Mouse (Mus musculus) left cerebral cortex, adult 9 months (tissue): Measurements from ENCODE around the gene Apba2.

Source experiments
- DNase-seq, 2 experiments: peaks; one replicate each; pipeline ENCODE4 v3.0.0; 2022; ENCODE audit warnings: low spot score in 2 of 2

Gene Apba2

DNA sequence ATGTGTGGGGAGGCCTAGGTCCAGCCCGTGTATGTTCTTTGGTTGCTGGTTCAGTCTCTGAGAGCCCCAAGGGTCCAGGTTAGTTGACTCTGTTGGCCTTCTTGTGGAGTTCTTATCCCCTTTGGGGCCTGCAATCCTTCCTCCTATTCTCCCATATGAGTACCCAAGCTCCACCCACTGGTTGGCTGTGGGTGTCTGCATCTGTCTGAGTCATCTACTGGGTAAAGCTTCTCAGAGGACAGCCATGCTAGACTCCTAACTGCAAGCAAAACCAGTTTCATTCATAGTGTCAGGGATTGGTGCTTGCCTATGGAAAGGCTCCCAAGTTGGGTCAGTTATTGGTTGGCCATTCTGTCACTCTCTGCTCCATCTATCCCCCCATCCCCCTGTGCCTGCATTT lies 29.8 kb downstream of the Apba2 start:
- no peak for DNase-seq

GRCm38 (mm10) chr7:64533374-64533773 lies 31.9 kb downstream of the Apba2 start:
- no peak for DNase-seq

DNA sequence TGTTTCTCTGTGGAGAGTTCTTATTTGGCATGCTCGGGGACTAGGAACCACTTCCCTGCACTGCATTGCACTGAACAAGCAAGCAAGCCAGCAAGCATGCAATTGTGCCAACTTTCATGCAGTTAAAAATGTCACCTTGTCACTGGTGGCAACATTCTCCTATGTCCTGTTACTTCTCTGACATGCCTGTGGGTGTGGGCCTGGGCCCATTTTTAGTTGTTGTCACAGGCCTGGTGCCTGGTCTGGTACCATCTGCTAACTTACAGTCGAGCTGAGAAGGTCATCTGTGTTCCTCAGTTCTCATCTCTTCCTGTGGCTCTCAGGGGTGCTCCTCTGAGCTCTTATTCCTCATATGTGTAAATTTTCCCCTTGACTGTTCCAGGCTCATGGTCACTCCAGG lies 33.8 kb downstream of the Apba2 start:
- no peak for DNase-seq

- no peak for DNase-seq
Measured at GRCm38 (mm10) chr7:64539450-64540148, 38.1 kb downstream of the Apba2 start.

GRCm38 (mm10) chr7:64546801-64547200 lies 45.3 kb downstream of the Apba2 start:
- DNase-seq = peak in 1 of 2 experiments; percentile 48

- no peak for DNase-seq
Measured at GRCm38 (mm10) chr7:64550856-64551255, 49.4 kb downstream of the Apba2 start.

- DNase-seq = no peak
Measured at GRCm38 (mm10) chr7:64552523-64553190, 51.2 kb downstream of the Apba2 start.

GRCm38 (mm10) chr7:64561711-64562498 lies 60.4 kb downstream of the Apba2 start:
- peak in 1 of 2 experiments; percentile 69 for DNase-seq

DNA sequence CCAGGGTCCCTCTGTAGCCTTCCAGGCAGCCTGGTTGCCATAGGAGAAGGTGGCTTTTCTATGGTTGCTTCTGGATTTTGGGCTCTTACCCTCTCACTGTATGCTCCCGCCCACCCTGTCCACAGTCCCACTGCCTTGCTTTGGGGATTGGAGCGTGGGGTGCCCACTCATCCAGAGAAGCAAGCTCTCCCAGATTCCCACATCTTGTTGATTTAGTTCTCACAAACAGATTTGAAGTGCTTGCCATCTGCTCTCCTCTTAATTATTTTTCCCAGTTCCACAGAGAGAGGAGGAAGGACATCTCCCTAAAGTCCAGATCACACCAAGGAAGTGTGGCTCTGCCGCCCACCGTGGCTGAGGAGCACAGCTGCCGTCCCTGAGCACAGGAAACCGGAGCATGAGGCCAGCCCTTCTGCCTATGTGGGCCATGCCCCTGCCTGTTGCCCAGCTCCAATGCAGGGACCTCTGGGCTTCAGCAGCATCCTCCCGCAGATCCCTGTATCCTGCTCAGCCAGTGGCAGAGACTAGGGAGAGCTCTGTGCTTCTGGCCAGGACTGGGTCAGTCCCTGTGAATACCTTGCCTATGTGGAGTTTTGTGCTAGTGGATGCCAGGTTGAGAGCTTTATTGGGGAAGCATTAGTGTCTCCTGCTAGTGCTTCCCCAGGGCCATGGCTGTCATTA lies 63.5 kb downstream of the Apba2 start:
- peak in 1 of 2 experiments; percentile 79 for DNase-seq

GRCm38 (mm10) chr7:64566371-64567243 lies 65.1 kb downstream of the Apba2 start:
- DNase-seq = peak in 1 of 2 experiments; percentile 66

- no peak for DNase-seq
Measured at GRCm38 (mm10) chr7:64568722-64569121, 67.2 kb downstream of the Apba2 start.

DNA sequence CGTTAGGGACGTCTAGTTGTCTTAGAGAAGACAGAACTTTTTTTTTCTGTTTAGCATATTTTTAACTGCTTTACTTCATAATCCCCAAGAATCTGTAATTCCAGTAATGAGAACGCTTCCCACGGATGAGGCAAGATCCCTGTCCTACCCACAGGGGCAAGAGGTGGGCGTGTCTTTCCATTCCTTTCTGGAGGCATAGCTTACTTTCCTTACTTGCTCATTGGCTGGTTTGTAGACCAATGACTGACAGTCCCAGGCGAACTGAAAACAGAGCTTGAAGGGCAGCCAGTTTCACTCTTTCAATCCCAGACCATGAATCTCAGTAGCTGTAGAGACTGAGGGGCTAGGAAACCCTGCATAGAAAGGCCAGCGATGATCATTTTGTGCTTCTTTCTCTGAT lies 68.2 kb downstream of the Apba2 start:
- no peak for DNase-seq

DNA sequence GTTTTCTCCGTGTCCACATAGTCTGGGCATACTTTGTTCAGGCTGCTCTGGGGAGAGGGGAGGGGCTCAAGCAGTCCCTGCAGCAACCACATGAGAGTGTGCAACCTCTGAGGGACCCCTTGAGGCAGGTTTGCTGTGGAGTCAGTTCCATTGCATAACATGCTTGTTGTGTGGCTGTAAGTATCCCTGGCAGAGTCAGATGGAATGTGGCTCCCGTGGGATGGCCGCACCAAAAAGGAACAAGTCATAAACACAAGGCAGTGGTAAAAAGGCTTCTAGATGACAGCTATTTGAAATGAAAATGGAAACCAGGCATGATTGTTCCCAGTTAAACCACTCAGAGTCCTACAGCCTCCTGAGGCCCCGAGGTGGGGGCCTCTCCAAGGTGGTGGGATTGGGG lies 69.4 kb downstream of the Apba2 start:
- DNase-seq = no peak

DNA sequence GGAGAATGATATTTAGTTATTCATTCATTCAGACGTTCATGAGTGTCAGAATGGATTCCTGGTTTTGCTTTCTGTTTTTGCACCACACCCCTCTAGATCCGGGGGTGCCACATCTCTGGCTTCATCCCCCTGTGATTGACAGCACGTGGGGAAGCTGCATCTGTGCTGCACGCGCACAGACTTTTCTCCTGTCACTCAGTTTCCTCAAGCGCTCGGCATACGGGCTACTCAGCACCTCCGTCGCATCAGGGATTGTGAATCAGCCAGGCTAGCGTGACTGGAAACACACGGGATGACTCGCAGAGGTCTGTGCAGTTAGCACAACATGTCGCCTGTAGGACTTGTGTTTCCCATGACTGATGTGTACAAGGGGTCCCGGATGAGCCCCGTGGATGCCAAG lies 72.6 kb downstream of the Apba2 start:
- no peak for DNase-seq

DNA sequence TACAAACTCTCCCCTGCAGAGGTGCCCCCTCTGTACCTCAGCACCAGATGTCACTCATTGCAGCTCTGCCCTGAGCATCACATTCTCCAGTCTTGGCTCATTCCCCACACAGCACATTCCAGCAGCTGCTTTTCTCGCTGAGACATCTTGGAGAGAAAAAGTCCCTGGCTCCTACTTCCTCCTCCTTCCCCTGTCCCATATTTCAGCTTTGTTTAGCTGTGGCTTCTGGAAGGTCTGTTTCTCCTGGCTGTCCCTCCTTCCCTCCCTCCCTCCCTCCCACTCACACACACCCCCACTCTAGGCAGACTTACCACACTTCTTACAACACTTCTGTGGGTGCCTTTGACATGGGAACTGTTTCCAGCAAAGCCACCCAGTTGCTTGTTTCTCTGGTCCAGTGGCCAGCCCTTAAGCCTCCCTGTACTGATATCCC lies 75.0 kb downstream of the Apba2 start:
- DNase-seq = peak in 1 of 2 experiments; percentile 70

DNA sequence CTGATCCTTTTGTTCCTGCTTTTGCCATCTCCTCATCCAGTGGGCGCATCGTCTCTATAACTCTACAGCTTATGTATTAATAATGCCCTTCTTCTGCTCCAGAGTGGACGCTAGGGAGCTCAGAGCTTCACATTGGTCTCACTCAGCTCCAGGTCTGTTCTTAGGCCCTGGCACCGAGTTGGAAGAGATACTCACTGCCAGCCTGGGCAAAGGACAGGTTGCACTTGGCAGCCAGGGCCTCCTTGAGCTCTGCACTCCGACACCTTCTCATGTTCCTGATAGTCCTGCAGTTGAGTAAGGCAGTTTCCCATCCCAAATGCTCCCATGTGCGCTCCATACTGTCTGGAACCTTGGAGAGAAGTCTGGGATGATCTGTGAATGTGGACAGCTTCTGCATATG lies 76.7 kb downstream of the Apba2 start:
- DNase-seq = no peak

DNA sequence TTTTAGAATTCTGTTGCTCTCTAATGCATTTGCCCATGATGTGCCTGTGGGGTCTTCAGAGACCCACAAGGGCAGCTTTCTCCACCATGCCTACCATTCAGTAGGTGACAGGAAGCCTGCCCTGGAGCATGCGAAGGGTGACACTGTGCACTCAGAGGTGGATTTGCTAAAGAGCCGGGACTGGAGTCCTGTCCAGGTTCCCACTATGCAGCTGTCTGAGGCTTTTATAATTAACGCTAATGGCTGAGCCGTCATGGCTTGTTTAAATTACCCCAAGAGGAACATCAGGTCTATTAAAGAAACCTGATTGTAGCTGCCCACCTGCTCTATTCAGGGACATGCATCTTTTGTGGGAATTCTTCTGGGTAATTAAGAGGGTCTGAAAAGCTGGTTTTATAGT lies 78.4 kb downstream of the Apba2 start:
- DNase-seq = no peak

GRCm38 (mm10) chr7:64580293-64580692 lies 78.8 kb downstream of the Apba2 start:
- DNase-seq = peak in 1 of 2 experiments; percentile 55

DNA sequence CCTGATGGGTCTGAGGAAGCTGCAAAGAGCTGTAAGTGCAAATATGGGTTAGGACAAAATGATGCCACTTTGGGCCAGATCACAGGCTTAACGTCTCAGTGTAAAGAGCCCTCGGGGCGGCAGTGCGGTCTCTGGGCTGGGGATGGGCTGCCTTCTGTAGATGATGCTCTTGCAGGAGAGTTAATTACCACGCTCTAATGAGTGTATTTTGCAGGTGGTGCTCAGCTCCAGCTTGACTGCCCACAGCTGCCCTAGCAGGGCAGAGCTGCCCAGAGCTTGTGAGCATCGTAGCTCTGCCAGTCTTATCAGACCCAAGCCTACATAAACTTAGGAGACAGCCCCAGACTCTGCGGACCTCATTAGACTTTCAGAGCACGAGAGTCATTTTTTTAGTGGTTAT lies 80.9 kb downstream of the Apba2 start:
- DNase-seq = no peak

DNA sequence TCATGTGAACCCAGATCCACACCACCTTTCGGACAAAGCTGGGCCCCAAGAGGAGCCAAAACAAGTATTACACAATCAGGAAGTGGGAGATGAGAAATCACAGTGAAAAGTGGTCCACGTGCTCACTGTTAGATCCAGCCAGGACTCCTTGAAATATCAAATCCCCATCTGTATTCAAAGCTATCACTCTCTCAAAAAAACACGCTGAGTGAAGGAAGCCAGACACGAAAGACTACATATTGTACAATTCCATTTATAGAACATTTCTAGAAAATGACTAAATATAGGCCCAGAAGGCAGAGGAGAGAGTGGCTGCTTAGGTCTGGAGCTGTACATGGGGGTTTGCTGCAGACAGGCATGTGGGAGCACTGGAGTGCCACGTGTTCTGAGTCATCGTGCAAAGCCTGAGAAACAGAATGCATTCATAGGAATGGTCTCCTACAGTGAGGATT lies 82.2 kb downstream of the Apba2 start:
- peak; percentile 71 to 74 for DNase-seq

DNA sequence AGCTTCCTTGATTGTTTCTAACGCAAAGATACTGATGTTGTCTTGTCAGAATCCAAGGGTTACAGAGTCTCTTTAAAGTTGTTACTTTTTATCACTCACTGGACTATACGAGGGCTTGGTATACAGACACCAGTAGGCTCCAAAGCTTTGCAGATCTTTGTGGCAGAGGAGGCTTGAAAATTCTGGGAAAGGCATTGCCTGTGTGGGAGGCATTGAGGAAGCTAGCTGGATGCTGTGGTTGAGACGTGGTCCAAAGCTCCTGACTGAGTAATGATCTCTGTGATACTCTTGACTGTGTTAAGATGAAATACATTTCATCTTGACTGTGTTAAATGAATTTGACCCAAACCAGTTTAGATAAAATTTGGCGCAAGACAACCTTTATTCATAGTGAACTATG lies 84.6 kb downstream of the Apba2 start:
- DNase-seq = peak in 1 of 2 experiments; percentile 59
